Mouse (Mus musculus) ES-E14 (cell line): Measurements from ENCODE around the gene Tff3.

Experiments
- CHD2 ChIP-seq: IDR thresholded peaks from 2 replicates; pipeline ENCODE4 v1.6.1; 2014; ENCODE audit warnings: mild to moderate bottlenecking, low read depth, low read length, inconsistent platforms
- HCFC1 ChIP-seq: IDR thresholded peaks from 2 replicates; pipeline ENCODE4 v1.6.1; 2012; ENCODE audit warnings: low read length, inconsistent platforms, borderline replicate concordance; ENCODE audit not compliant: insufficient read depth
- MAFK ChIP-seq: IDR thresholded peaks from 2 replicates; pipeline ENCODE4 v1.6.1; 2014; ENCODE audit warnings: mild to moderate bottlenecking, low read depth, low read length, inconsistent platforms; ENCODE audit not compliant: insufficient read depth
- ZC3H11A ChIP-seq: IDR thresholded peaks from 2 replicates; pipeline ENCODE4 v1.6.1; 2012; ENCODE audit warnings: low read depth, mild to moderate bottlenecking, inconsistent platforms, low read length, borderline replicate concordance
- ZNF384 ChIP-seq: IDR thresholded peaks from 2 replicates; pipeline ENCODE4 v1.6.1; 2012; ENCODE audit warnings: low read depth, low read length, inconsistent platforms

DNA sequence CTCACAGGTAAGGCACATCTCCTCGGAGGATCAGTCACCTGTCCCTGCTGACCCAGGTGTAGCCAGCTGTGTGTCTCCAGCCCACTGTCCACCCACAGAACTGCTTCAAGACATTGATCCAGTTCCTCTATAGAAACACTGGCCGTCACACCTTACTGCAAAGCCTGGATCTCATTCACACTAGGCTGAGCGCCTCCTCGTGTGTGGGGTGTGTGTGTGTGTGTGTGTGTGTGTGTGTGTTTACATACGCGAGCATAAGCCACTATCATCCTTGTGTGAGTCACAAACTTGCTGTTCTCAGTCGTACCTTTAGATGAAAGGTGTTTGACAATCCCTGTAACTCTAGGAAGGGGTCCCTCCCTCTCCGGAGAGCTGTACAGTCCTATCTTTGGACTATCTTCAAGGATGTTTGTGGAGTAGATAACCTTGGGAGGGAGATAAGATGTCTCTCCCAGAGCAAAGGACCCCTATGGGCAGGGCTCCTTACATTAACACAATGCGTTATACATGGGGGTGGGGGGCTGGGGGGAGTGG, 23.6 kb upstream of the Tff3 start:
- TF ChIP-seq ZC3H11A: no peak
- TF ChIP-seq ZNF384: no peak
- TF ChIP-seq HCFC1: no peak
- TF ChIP-seq CHD2: no peak
- TF ChIP-seq MAFK: no peak
